Mouse (Mus musculus) lung, postnatal 10 days (tissue): ENCODE data around the gene AY761185.
"Not testable (repeated sequence)": the region's sequence is repeated elsewhere in the genome, so short reads cannot be mapped to it uniquely, and the experiment has no call there.

Experiments used
- DNase-seq: peaks from one replicate; pipeline ENCODE4 v3.0.0; 2021

The AY761185 gene

DNA sequence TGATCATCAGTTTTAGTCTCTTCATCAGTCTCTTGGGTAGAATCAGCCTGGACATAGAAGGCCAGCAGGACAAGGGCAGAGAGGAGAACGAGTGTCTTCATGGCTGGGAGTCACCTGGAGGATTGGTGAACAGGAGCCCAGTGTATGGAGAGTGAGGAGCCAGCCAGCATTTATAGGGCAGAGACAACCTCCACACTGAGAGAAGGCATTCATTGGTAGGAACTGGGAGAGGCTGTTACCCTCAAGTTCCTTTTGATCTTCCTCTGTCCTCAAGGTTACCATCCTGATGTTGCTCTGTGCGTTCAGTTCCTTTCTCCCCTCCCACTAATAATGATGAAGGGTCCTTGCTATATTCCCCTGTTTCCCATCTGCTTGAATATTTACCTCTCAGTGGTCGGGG, at the start of gene AY761185:
TSS of gene AY761185 (minus strand) at position 101 of the 400 bp plus-strand sequence.
- no peak for DNase-seq

DNA sequence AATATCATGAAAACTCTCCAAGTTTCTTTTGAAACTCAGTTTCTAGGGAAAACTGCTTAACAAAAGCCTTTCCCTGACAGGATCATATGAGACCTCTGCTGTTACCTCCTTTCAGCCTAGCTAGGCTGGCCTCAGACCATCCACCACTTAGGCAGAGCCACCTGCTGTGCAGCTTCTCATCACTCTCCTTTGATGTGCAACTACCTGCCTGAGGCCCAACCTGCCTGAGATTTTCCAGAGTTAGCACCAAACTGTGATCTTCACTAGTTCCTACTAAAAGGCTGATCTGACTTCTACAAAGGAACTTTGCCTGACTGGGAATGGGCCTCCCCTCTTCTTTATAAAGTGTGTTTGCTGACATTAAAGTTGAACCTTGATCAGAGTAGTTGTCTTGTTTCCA, 49.5 kb upstream of the AY761185 start:
- DNase-seq, result not testable (repeated sequence)

DNA sequence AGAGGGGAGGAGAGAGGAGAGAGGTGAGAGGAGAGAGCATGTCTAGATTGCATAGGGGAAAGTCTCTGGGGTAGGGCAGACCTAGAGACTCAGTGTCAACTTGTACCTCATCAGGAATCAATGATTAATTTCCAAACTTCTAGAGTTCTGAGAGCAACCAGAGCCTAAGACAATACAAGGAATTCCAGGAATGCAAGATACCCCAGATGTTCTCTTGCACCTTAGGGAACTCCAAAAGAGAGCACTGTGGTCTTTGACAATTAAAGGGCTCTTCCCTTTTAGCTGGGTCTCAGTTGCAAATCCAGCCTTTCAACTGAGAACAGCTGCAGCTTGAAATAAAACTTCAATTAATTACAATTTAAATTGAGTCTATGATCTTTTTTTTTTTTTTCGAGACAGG, 35.3 kb upstream of the AY761185 start:
- DNase-seq, result no peak

DNA sequence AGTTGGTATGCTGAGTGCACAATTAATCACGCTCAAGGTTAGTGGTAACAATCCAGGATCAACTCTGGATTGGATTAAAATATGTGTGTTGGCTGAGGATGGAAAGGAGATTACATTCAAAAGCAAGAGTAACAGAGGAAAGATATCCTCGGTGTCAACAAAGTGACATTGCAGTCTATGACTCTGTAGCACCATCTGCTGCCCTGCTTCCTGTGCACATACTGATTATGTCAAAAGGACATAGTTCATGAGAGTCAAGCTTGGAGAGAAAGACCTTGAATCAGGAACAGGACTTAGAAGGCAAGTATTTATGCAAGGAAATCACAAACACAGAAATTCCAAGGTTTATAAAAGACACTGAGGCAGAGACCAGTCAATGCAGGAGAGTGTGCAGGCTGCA, 20.0 kb upstream of the AY761185 start:
- no peak for DNase-seq

DNA sequence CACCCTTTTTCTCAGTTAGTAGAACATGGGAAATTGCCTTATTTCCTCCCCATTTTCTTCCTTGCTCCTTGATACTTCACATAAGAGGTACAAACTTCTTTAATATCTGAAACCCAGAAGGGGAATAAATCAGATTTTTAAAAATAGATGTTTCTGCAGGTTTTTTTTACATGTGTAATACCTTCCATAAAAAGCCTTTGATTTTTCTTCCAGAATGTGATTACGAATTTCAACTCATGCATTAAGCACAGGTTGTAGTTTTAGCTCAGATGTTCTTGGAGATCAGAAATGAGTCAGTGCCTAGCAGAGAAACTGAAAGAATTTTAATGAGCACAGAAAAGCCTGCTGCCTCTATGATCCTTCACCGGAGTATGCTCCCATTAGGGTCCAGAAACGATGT, 22.5 kb downstream of the AY761185 start, which contains the start of gene Gm6040:
TSS of gene Gm6040 (minus strand) at position 101 of the 400 bp plus-strand sequence.
- no peak for DNase-seq

DNA sequence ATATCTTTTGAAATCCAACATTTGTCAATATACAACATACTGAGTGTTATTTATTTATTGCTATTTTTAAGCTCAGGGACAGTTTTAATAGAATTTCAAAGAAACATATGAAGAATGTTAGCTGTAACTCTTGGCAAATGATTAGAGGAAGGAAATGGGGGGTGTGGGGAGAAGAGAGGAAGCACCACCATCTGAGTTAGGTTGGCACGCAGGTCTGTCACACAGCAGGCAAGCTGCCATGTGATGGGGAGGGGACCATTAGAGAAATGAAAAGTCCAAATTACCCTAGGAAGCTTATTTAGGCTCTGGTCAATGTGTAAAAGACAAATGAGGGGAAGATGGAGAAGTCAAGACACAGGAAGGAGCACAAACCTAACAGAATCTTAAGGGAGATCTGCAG, 32.2 kb downstream of the AY761185 start:
- peak; percentile 20 for DNase-seq

DNA sequence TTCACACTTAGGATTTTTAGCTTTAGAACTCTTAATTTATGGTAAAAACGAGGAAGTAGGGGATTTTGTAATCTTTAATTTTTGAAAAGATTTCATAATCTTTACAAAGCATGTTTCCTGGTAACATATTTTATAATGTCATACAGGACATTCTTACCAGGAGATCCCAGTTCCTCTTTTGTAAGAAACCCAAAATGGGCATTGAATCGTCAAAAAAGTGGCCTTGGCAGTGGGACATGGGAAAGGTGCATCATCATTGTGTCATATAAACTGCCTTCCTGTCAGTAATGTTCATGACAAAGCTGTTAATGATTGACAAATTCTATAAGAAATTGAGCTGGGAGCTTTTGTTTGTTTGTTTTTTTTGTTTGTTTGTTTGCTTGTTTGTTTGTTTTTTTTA, 36.3 kb downstream of the AY761185 start:
- DNase-seq, result no peak

DNA sequence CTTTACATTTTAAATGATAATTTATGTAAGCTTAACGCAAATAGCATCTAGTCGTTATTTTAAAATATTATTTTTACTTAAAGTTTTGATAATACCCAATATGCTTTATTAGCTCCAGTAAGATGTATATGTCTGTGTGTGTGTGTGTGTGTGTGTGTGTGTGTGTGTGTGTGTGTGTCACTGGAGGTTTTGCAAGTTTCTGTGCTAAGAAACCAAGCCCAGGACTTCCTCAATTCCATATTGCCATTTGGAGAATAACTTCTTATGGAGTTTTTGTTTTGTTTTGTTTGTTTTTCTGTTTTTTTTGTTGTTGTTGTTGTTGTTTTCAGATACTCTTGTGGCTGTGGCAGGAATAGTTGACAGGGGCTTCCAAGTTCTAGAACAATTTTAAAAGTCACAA, 37.4 kb downstream of the AY761185 start:
- no peak for DNase-seq

DNA sequence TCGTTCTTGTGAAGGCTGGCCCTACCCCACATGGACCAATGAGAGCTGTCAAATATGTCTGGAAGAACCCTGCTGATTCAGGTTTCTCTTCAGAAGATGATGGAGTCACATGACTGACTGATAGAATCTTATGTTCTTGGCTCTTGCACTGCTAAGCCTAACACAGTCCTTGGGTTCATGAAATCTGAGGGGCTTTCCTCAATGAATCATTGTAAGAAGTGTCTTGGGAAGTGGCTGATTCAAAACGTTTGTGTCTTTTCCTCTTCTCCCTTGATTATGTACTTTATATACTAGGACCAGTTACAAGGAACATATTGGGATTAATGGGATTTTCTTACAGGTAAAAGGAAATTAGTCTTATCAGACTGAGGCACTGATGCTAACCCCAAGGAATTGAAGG, 42.0 kb downstream of the AY761185 start, which contains the start of gene Gm15056:
TSS of gene Gm15056 (minus strand) at position 101 of the 400 bp plus-strand sequence.
- DNase-seq, result no peak
